Mouse (Mus musculus) erythroblast, embryonic 14.5 days (primary cell): ENCODE measurements around the gene Cdc42bpa. TPM values are rescaled to one million over a fixed set of nuclear protein-coding genes. Genes with fewer than 3 reads are reported as not detected.
A peak's percentile ranks its signal among the peaks of the same experiment; 100 is the strongest.
"Not testable (repeated sequence)": the region's sequence is repeated elsewhere in the genome, so short reads cannot be mapped to it uniquely, and the experiment has no call there.

Experiments
- H3K27me3 ChIP-seq: 2 replicates; pipeline ENCODE4 v1.6.1; 2012; ENCODE audit warnings: inconsistent platforms; ENCODE audit not compliant: control insufficient read depth
- H3K36me3 ChIP-seq: 2 replicates; pipeline ENCODE4 v1.6.1; 2012; ENCODE audit warnings: mild to moderate bottlenecking, inconsistent platforms; ENCODE audit not compliant: control insufficient read depth
- H3K4me1 ChIP-seq: 2 replicates; pipeline ENCODE4 v1.6.1; 2012; ENCODE audit warnings: inconsistent platforms; ENCODE audit not compliant: control insufficient read depth
- H3K4me3 ChIP-seq: replicated peaks from 2 replicates; pipeline ENCODE3; 2012; ENCODE audit warnings: moderate library complexity, mild to moderate bottlenecking, inconsistent platforms
- H3K9me3 ChIP-seq: 2 replicates; pipeline ENCODE4 v1.6.1; 2012; ENCODE audit warnings: low read length, inconsistent platforms, mixed read lengths; ENCODE audit not compliant: control insufficient read depth
- GATA1 ChIP-seq: IDR thresholded peaks from 2 replicates; pipeline ENCODE4 v1.6.1; 2012; ENCODE audit warnings: low read length, inconsistent platforms, mixed read lengths
- TAL1 ChIP-seq: IDR thresholded peaks from 3 replicates; pipeline ENCODE4 v1.6.1; 2012; ENCODE audit warnings: low read length, inconsistent platforms, mixed read lengths
- polyA plus RNA-seq: library from polyadenylated mRNA; stranded (reverse); fragments of >175 nt; gene quantifications from 2 replicates; pipeline ENCODE4 v1.2.3, GENCODE M21; 2012

Cdc42bpa gene
- polyA plus RNA-seq, 1 experiment = 2.3 TPM

- no peaks in the 10 kb centered on the region for H3K9me3 ChIP-seq
- no peaks in the 10 kb centered on the region for H3K36me3 ChIP-seq
- H3K4me1 ChIP-seq = peaks cover 30% of the 10 kb centered on the region
- no peak overlapping the region for H3K4me3 ChIP-seq
- TF ChIP-seq TAL1 = no peak
- TF ChIP-seq GATA1 = no peak
- no peaks in the 10 kb centered on the region for H3K27me3 ChIP-seq
Measured at GRCm38 (mm10) chr1:180018218-180018617, 57.9 kb downstream of the Cdc42bpa start.

- Histone ChIP-seq H3K27me3 (no peaks in the 10 kb centered on the region), H3K9me3 (no peaks in the 10 kb centered on the region), H3K4me1 (peaks cover 10% of the 10 kb centered on the region), H3K4me3 (no peak overlapping the region), H3K36me3 (peaks cover 4% of the 10 kb centered on the region)
- TF ChIP-seq GATA1 = no peak
- TF ChIP-seq TAL1 = no peak
Measured at GRCm38 (mm10) chr1:180021463-180022296, 61.4 kb downstream of the Cdc42bpa start.

DNA sequence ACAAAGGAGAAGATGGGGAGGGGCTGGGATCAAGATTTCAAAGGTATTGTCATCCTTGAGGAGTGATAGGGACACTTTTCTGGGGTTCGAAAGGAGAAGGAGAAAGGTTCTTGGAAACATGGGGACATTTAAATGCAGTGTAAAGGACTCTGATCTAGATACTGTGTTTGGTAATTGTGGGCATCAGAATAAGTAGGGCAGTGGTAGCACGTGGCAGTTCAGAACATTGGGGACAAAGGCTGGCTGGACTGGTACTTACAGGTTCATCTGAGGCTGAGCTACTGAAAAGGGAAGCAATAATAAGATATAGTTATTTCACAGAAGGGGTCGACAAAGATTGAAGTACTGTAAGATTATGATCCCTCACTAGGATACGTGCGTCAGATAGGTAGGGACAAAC is 63.2 kb downstream of the Cdc42bpa start:
- Histone ChIP-seq H3K9me3 (no peaks in the 10 kb centered on the region), H3K27me3 (no peaks in the 10 kb centered on the region), H3K4me3 (no peak overlapping the region), H3K4me1 (peaks cover 11% of the 10 kb centered on the region), H3K36me3 (peaks cover 5% of the 10 kb centered on the region)
- TF ChIP-seq GATA1 (no peak), TAL1 (no peak)

- H3K27me3 ChIP-seq, H3K4me3 ChIP-seq, H3K9me3 ChIP-seq: not testable (repeated sequence)
- peaks cover 35% of the 10 kb centered on the region for H3K4me1 ChIP-seq
- H3K36me3 ChIP-seq = peaks cover 24% of the 10 kb centered on the region
Measured at GRCm38 (mm10) chr1:180029863-180030262, 69.6 kb downstream of the Cdc42bpa start.

GRCm38 (mm10) chr1:180030631-180031365 is 70.5 kb downstream of the Cdc42bpa start:
- peaks cover 24% of the 10 kb centered on the region for H3K36me3 ChIP-seq
- TF ChIP-seq TAL1 (no peak), GATA1 (no peak)
- H3K9me3 ChIP-seq = no peaks in the 10 kb centered on the region
- H3K4me3 ChIP-seq = no peak overlapping the region
- no peaks in the 10 kb centered on the region for H3K27me3 ChIP-seq
- peaks cover 35% of the 10 kb centered on the region for H3K4me1 ChIP-seq

GRCm38 (mm10) chr1:180031705-180032548 is 71.7 kb downstream of the Cdc42bpa start:
- peaks cover 35% of the 10 kb centered on the region for H3K4me1 ChIP-seq
- TF ChIP-seq GATA1 (no peak), TAL1 (no peak)
- peak overlapping the region; percentile 36 for H3K4me3 ChIP-seq
- H3K27me3 ChIP-seq = no peaks in the 10 kb centered on the region
- H3K9me3 ChIP-seq = no peaks in the 10 kb centered on the region
- peaks cover 28% of the 10 kb centered on the region for H3K36me3 ChIP-seq

DNA sequence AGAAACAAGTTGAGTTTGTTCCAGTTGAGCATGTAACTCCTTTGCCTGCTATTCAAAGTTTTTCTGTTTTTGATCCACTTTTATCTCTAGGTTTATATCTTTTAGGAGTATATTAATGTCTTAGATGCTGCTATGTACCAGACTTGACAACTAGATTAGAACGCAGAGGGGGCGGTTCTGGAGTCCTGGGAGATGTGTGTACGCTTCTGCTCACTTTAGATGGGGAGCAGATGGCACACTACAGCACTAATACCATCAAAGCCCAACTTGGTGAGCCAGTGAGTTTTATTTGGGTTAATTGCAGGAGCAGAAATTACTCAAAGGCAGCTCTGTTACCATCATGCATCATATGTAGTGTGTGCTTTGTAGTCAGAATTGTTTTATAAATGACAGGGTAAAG is 77.2 kb downstream of the Cdc42bpa start:
- no peaks in the 10 kb centered on the region for H3K9me3 ChIP-seq
- peaks cover 2% of the 10 kb centered on the region for H3K4me1 ChIP-seq
- H3K36me3 ChIP-seq = peaks cover 47% of the 10 kb centered on the region
- no peaks in the 10 kb centered on the region for H3K27me3 ChIP-seq
- H3K4me3 ChIP-seq = no peak overlapping the region
- TF ChIP-seq GATA1 = no peak
- TF ChIP-seq TAL1 = no peak

- Histone ChIP-seq H3K4me3 (no peak overlapping the region), H3K36me3 (peaks cover 62% of the 10 kb centered on the region)
- TF ChIP-seq TAL1 (no peak), GATA1 (no peak)
Measured at GRCm38 (mm10) chr1:180044160-180044559, 83.9 kb downstream of the Cdc42bpa start.

DNA sequence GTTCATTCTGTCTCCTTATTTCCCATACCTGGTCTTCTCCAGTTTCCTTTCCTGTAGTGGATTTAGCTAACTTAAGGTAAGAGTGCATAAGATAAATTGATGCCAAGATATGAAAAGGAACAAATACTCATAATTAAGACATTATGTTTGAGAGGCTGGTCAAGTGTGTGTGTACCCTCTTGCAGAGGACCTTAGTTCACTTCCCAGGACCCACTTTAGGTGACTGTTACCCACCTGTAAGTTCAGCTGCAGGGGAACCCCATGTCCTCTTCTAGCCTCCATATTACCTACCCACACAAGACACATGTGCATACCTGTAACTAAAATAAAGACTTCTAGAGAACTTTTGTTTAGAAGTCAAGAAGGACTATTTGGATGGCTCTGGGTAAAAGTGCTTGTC is 84.9 kb downstream of the Cdc42bpa start:
- no peak for TF ChIP-seq TAL1
- TF ChIP-seq GATA1 = no peak
- no peaks in the 10 kb centered on the region for H3K27me3 ChIP-seq
- H3K4me3 ChIP-seq = no peak overlapping the region
- no peaks in the 10 kb centered on the region for H3K4me1 ChIP-seq
- peaks cover 52% of the 10 kb centered on the region for H3K36me3 ChIP-seq
- H3K9me3 ChIP-seq = peaks cover 2% of the 10 kb centered on the region; the same call in 1 of the 2 replicates

More at GRCm38 (mm10) chr1:180044160-180044559, 83.9 kb downstream of the Cdc42bpa start:
- no peaks in the 10 kb centered on the region for H3K27me3 ChIP-seq
- no peaks in the 10 kb centered on the region for H3K4me1 ChIP-seq
- H3K9me3 ChIP-seq = peaks cover 2% of the 10 kb centered on the region; the same call in 1 of the 2 replicates
